Mouse (Mus musculus) hematopoietic multipotent progenitor cell, adult 10-12 weeks (in vitro differentiated cells): Measurements from ENCODE around the gene Smim20. TPM values are rescaled to one million over a fixed set of nuclear protein-coding genes. Genes with fewer than 3 reads are reported as not detected.

Experiments used
- polyA plus RNA-seq: library from polyadenylated mRNA; stranded (reverse); fragments of >175 nt; gene quantifications from 2 replicates; pipeline ENCODE4 v1.2.3, GENCODE M21; 2012; ENCODE audit warnings: low replicate concordance

Smim20 gene
- polyA plus RNA-seq, result 22.8 and 40.5 TPM in 2 replicates

GRCm38 (mm10) chr5:53266931-53267853, at the start of gene Smim20:
TSS of gene Smim20 (plus strand) at chr5:53267083.

Other genes with a start within 250 kb of the Smim20 start
- gene Slc34a2, start 229.0 kb upstream of the Smim20 start, polyA plus RNA-seq, result not detected in 2 replicates
- 0.36 and 0.47 TPM in 2 replicates for gene Sel1l3, start 53.2 kb upstream of the Smim20 start, polyA plus RNA-seq
- gene Rbpj, start 199.1 kb downstream of the Smim20 start, polyA plus RNA-seq, result 3.3 and 5.2 TPM in 2 replicates